Mouse (Mus musculus): ENCODE measurements around the gene Rngtt. TPM values are rescaled to one million over a fixed set of nuclear protein-coding genes. Genes with fewer than 3 reads are reported as not detected.

The Rngtt gene
- polyA plus RNA-seq, 1 experiment from 2014 or later: 21.6 TPM

DNA sequence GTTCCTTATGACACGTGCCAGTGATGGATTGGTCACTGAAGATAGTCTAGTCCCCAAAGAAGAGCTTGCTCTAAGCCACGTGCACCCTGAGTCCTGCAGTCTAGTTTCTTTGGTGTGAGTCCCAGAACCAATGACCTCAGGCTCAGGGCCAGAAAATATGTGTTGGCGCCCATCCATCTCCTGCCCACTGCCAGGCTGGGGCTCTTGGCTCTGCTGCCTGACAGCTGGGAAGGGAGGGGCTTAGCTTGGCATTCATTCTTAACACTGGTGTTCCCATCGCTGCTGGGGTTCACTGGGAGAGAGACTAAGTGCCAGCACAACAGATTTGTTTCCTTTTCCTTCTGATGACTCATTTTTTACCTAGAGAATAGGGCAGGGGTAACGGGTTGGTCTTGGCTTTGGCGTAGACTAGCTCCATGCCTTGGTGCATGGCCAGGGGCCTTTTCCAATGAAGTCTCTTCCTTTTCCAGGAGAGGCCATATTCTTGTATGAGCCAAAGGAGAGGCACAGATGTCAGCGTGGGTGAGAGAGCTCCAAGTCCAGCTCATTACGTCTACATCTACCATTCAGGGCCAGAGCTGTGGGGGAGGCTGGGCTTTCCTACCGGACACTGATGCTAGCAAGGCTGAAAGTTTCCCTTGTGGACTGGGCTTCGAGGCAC is 214.5 kb downstream of the Rngtt start:
- no peaks in the 10 kb centered on the region for H3K9me3 ChIP-seq (replicated peaks)
- no peaks in the 10 kb centered on the region for H3K36me3 ChIP-seq
- no peak overlapping the region for H3K4me2 ChIP-seq (replicated peaks)
- ATAC-seq (ENCODE audit: insufficient number of reproducible peaks, low FRiP score, low TSS enrichment, low read depth): no peak
- no peaks in the 10 kb centered on the region for H3K27me3 ChIP-seq
- H3K27ac ChIP-seq (replicated peaks): no peak overlapping the region
- H3K4me1 ChIP-seq: peaks cover 9% of the 10 kb centered on the region; the same call in 1 of the 2 replicates
- H3K4me3 ChIP-seq (replicated peaks): no peak overlapping the region
- no peak overlapping the region for H3K9ac ChIP-seq
- WGBS: 80% methylated on average over 10 of the region's 10 CpGs

GRCm38 (mm10) chr4:33525272-33525671 is 215.2 kb downstream of the Rngtt start:
- no peaks in the 10 kb centered on the region for H3K36me3 ChIP-seq
- no peaks in the 10 kb centered on the region for H3K9me3 ChIP-seq (replicated peaks)
- no peak overlapping the region for H3K4me2 ChIP-seq (replicated peaks)
- H3K27me3 ChIP-seq: no peaks in the 10 kb centered on the region
- H3K27ac ChIP-seq (replicated peaks): no peak overlapping the region
- H3K9ac ChIP-seq: no peak overlapping the region
- 96% methylated on average over 4 of the region's 4 CpGs for WGBS
- no peak for ATAC-seq (ENCODE audit: insufficient number of reproducible peaks, low FRiP score, low TSS enrichment, low read depth)
- no peak overlapping the region for H3K4me3 ChIP-seq (replicated peaks)
- H3K4me1 ChIP-seq: peaks cover 9% of the 10 kb centered on the region; the same call in 1 of the 2 replicates

DNA sequence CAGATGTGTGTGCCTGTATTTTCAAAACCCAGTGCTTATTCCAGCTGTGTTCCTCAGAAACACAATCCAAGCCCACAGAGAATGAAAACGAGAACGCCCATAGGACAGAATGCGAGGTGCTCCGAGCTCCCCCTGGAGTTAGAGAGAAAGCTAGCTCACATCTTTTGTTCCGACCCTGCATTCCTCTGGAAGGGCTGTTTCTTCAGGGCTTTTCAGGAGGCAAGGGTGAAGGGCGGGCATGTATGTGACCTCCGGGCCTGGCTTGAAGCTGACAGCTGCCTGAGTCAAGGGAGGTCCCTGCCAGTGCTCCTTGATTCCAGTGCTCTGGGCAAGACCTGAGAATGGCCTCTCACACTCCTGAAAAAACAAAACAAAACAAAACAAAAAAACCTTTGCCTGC is 216.0 kb downstream of the Rngtt start:
- ATAC-seq (ENCODE audit: insufficient number of reproducible peaks, low FRiP score, low TSS enrichment, low read depth): no peak
- no peak overlapping the region for H3K4me3 ChIP-seq (replicated peaks)

GRCm38 (mm10) chr4:33526675-33527074 is 216.6 kb downstream of the Rngtt start:
- H3K9me3 ChIP-seq (replicated peaks): no peaks in the 10 kb centered on the region
- ATAC-seq (ENCODE audit: insufficient number of reproducible peaks, low FRiP score, low TSS enrichment, low read depth): no peak
- H3K4me1 ChIP-seq: peaks cover 9% of the 10 kb centered on the region; the same call in 1 of the 2 replicates
- H3K36me3 ChIP-seq: no peaks in the 10 kb centered on the region
- no peak overlapping the region for H3K4me3 ChIP-seq (replicated peaks)
- H3K27ac ChIP-seq (replicated peaks): no peak overlapping the region
- WGBS: 47% methylated on average over 9 of the region's 9 CpGs
- H3K4me2 ChIP-seq (replicated peaks): no peak overlapping the region
- no peak overlapping the region for H3K9ac ChIP-seq
- no peaks in the 10 kb centered on the region for H3K27me3 ChIP-seq

More for the DNA sequence above, 216.0 kb downstream of the Rngtt start:
- Histone ChIP-seq H3K27ac (replicated peaks) (no peak overlapping the region), H3K36me3 (no peaks in the 10 kb centered on the region), H3K9me3 (replicated peaks) (no peaks in the 10 kb centered on the region), H3K9ac (no peak overlapping the region), H3K27me3 (no peaks in the 10 kb centered on the region), H3K4me2 (replicated peaks) (no peak overlapping the region), H3K4me1 (peaks cover 9% of the 10 kb centered on the region; the same call in 1 of the 2 replicates)
- 28% methylated on average over 7 of the region's 7 CpGs for WGBS

- H3K4me1 ChIP-seq: no peaks in the 10 kb centered on the region
- H3K9me3 ChIP-seq (replicated peaks): no peaks in the 10 kb centered on the region
- no peaks in the 10 kb centered on the region for H3K27me3 ChIP-seq
- no peaks in the 10 kb centered on the region for H3K36me3 ChIP-seq
- H3K4me2 ChIP-seq (replicated peaks): no peak overlapping the region
- no peak overlapping the region for H3K4me3 ChIP-seq (replicated peaks)
- no peak for ATAC-seq (ENCODE audit: insufficient number of reproducible peaks, low FRiP score, low TSS enrichment, low read depth)
- WGBS: 70% methylated on average over 8 of the region's 8 CpGs
- no peak overlapping the region for H3K27ac ChIP-seq (replicated peaks)
- no peak overlapping the region for H3K9ac ChIP-seq
These were observed 222.5 kb downstream of the Rngtt start for GRCm38 (mm10) chr4:33532596-33532995.

DNA sequence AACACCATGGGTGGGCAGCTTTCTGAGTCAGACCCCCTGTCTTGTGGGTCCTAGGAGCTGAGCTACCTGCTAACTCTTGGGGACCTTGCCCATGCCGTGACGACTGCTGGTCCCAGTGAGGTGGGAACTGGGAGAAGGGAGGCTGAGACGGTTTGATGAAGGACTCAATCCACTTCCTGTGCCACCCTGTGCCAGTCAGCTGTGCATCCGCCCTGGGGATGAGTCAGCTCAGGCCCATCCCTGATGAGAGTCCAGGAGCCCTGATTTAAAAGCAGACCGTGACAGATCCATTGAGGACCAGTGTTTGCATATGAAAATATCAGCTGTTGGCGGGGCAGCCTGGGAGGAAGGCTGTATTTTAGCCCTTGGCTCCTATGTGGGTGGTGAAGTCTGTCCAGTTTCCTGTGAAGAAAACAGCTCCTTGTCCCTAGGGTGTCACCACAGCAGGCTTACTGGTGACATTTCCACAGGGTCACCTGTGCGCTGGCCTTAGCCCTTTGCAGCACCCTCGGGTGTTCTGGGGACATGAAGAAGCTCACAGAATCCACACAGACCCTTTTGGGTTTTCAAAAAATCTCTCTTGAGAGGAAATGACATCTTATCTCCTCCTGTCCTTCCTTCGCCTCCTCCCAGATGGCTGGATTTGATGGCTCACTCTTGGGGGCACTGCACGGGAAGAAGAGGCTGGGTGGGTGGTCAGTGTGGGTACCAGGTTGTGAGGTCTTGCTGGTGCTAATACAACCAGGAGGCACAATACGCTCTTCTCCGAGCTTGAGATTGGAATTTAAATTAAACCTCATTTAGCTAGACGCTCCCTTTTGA is 234.9 kb downstream of the Rngtt start:
- Histone ChIP-seq H3K9ac (no peak overlapping the region), H3K4me1 (0 out of 2 replicates have a peak, but pooled peaks cover 3% of the 10 kb centered on the region), H3K9me3 (replicated peaks) (no peaks in the 10 kb centered on the region), H3K36me3 (no peaks in the 10 kb centered on the region), H3K4me3 (replicated peaks) (no peak overlapping the region), H3K27me3 (no peaks in the 10 kb centered on the region), H3K4me2 (replicated peaks) (no peak overlapping the region), H3K27ac (replicated peaks) (no peak overlapping the region)
- 65% methylated on average over 13 of the region's 13 CpGs for WGBS
- ATAC-seq (ENCODE audit: insufficient number of reproducible peaks, low FRiP score, low TSS enrichment, low read depth): peak; percentile 24; the same call in 1 of the 2 replicates

- H3K36me3 ChIP-seq: no peaks in the 10 kb centered on the region
- H3K27me3 ChIP-seq: no peaks in the 10 kb centered on the region
- ATAC-seq (ENCODE audit: insufficient number of reproducible peaks, low FRiP score, low TSS enrichment, low read depth): no peak
- 0 out of 2 replicates have a peak, but pooled peaks cover 3% of the 10 kb centered on the region for H3K4me1 ChIP-seq
- H3K27ac ChIP-seq (replicated peaks): no peak overlapping the region
- H3K9ac ChIP-seq: no peak overlapping the region
- H3K4me2 ChIP-seq (replicated peaks): no peak overlapping the region
- 55% methylated on average over 6 of the region's 6 CpGs for WGBS
- no peaks in the 10 kb centered on the region for H3K9me3 ChIP-seq (replicated peaks)
- no peak overlapping the region for H3K4me3 ChIP-seq (replicated peaks)
These were observed 235.4 kb downstream of the Rngtt start for GRCm38 (mm10) chr4:33545577-33545879.

GRCm38 (mm10) chr4:33546278-33546677 is 236.2 kb downstream of the Rngtt start:
- Histone ChIP-seq H3K4me2 (replicated peaks) (no peak overlapping the region), H3K27ac (replicated peaks) (no peak overlapping the region), H3K4me1 (0 out of 2 replicates have a peak, but pooled peaks cover 3% of the 10 kb centered on the region), H3K9me3 (replicated peaks) (no peaks in the 10 kb centered on the region), H3K27me3 (no peaks in the 10 kb centered on the region), H3K9ac (no peak overlapping the region), H3K4me3 (replicated peaks) (no peak overlapping the region), H3K36me3 (no peaks in the 10 kb centered on the region)
- no peak for ATAC-seq (ENCODE audit: insufficient number of reproducible peaks, low FRiP score, low TSS enrichment, low read depth)
- WGBS: 80% methylated on average over 11 of the region's 11 CpGs

DNA sequence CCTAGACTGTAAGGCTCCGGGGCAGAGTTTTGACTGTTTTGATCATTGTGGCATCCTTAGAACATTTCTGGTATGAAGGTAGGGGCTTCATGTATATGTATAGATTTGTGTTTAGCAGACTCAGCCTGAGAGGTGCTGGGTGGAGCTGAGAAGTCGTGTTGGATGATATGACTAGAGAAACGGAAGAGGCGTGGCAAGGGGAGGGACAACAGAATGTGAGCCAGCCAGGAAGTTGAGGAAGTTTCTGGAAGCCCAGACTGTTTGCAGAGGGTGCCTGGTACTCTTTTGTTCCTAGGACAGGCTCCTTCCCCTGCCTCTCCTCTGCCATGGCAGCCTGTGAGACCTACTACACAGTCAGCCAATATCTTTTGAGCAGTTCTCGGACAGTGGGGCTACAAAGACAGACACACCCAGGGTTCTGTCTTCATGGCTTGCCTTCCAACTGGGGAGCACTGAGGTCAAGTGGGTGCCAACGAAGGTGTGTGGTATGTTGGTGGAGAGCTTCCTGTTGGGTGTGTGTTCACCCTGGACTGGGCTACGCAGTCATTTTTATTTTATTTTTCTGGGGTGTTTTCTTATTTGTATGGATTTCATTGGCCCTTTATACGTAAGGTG is 237.3 kb downstream of the Rngtt start:
- 77% methylated on average over 8 of the region's 8 CpGs for WGBS
- H3K4me1 ChIP-seq: 0 out of 2 replicates have a peak, but pooled peaks cover 3% of the 10 kb centered on the region
- no peak overlapping the region for H3K4me2 ChIP-seq (replicated peaks)
- no peak for ATAC-seq (ENCODE audit: insufficient number of reproducible peaks, low FRiP score, low TSS enrichment, low read depth)
- no peaks in the 10 kb centered on the region for H3K36me3 ChIP-seq
- H3K27me3 ChIP-seq: no peaks in the 10 kb centered on the region
- no peaks in the 10 kb centered on the region for H3K9me3 ChIP-seq (replicated peaks)
- H3K9ac ChIP-seq: no peak overlapping the region
- no peak overlapping the region for H3K27ac ChIP-seq (replicated peaks)
- no peak overlapping the region for H3K4me3 ChIP-seq (replicated peaks)

DNA sequence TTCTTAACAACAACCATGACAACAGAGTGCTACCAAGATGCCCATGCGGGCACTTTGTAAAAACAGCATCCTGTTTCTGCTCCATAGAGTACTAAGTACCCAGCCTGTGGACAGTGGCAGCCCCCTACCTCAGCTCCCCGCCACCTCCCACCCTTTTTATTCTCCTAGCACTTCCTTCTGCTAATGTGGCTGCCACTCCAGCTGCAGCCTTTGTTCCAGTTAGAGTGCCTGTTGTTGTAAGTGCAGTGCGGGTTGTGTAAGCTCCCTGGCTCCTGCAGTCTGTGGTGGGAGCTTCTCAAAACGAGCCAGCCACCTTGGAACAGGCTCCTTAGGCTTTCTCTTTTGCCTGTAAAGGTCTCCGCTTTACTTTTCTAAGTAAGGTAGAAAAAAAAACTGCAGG is 239.5 kb downstream of the Rngtt start:
- 54% methylated on average over 5 of the region's 5 CpGs for WGBS
- no peaks in the 10 kb centered on the region for H3K9me3 ChIP-seq (replicated peaks)
- H3K36me3 ChIP-seq: no peaks in the 10 kb centered on the region
- no peak overlapping the region for H3K4me3 ChIP-seq (replicated peaks)
- H3K4me1 ChIP-seq: 0 out of 2 replicates have a peak, but pooled peaks cover 3% of the 10 kb centered on the region
- ATAC-seq (ENCODE audit: insufficient number of reproducible peaks, low FRiP score, low TSS enrichment, low read depth): no peak
- no peaks in the 10 kb centered on the region for H3K27me3 ChIP-seq
- H3K4me2 ChIP-seq (replicated peaks): no peak overlapping the region
- no peak overlapping the region for H3K9ac ChIP-seq
- H3K27ac ChIP-seq (replicated peaks): no peak overlapping the region
